Mouse (Mus musculus) midbrain, embryonic 15.5 days (tissue): ENCODE measurements around the gene Cct4. TPM values are rescaled to one million over a fixed set of nuclear protein-coding genes. Genes with fewer than 3 reads are reported as not detected.

Experiments
- ATAC-seq: fragments of 200-750 bp; cut with Nextera tagmentation; replicated peaks from 2 replicates; pipeline ENCODE4 v1.8.0; 2017; ENCODE audit warnings: moderate TSS enrichment
- H3K27ac ChIP-seq: fragments of 300-500 bp; sonication (generic); 2 replicates; pipeline ENCODE4 v1.5.1; 2015; ENCODE audit warnings: mild to moderate bottlenecking, inconsistent platforms
- H3K27me3 ChIP-seq: fragments of 300-500 bp; sonication (generic); replicated peaks from 2 replicates; pipeline ENCODE4 v1.6.1; 2015; ENCODE audit warnings: inconsistent platforms
- H3K36me3 ChIP-seq: fragments of 300-500 bp; sonication (generic); replicated peaks from 2 replicates; pipeline ENCODE4 v1.6.1; 2015; ENCODE audit warnings: inconsistent platforms
- H3K4me1 ChIP-seq: fragments of 300-500 bp; sonication (generic); 2 replicates; pipeline ENCODE4 v1.6.1; 2015; ENCODE audit warnings: inconsistent platforms
- H3K4me2 ChIP-seq: fragments of 300-500 bp; sonication (generic); 2 replicates; pipeline ENCODE4 v1.6.1; 2015; ENCODE audit warnings: inconsistent platforms, mild to moderate bottlenecking, moderate library complexity
- H3K4me3 ChIP-seq: fragments of 300-500 bp; sonication (generic); 2 replicates; pipeline ENCODE4 v1.5.1; 2015; ENCODE audit warnings: mild to moderate bottlenecking, inconsistent platforms
- H3K9ac ChIP-seq: fragments of 300-500 bp; sonication (generic); 2 replicates; pipeline ENCODE4 v1.6.1; 2015; ENCODE audit warnings: mild to moderate bottlenecking, inconsistent platforms
- H3K9me3 ChIP-seq: fragments of 300-500 bp; sonication (generic); 2 replicates; pipeline ENCODE4 v1.6.1; 2016; ENCODE audit warnings: inconsistent platforms
- WGBS: fragments of 180-500 bp; shearing (Covaris S2); methylation state at CpG from one replicate; pipeline ENCODE4 v1.1.7; 2015; ENCODE audit warnings: mixed read lengths; 5-methylcytosine and 5-hydroxymethylcytosine counted together
- polyA plus RNA-seq: library from polyadenylated mRNA; unstranded; fragments of >200 nt; fragmentation: Nextera tagmentation; extraction: Ambion mirVana; gene quantifications from 2 replicates; pipeline ENCODE4 v1.2.1, GENCODE M21; 2015

Gene Cct4
- 269 and 275 TPM in 2 replicates for polyA plus RNA-seq

GRCm38 (mm10) chr11:22990393-22991126 is at the start of gene Cct4:
TSS of gene Cct4 (plus strand) at chr11:22990519.
- H3K4me2 ChIP-seq, result peak within 1 kb of the TSS; percentile 94
- ATAC-seq, result peak; percentile 99

GRCm38 (mm10) chr11:22949101-22949500 is 41.2 kb upstream of the Cct4 start:
- H3K36me3 ChIP-seq, result no peaks in the 10 kb centered on the region
- WGBS, result 91% methylated on average over 1 of the region's 1 CpGs
- no peak overlapping the region for H3K4me3 ChIP-seq
- H3K27ac ChIP-seq, result no peak overlapping the region
- no peaks in the 10 kb centered on the region for H3K4me1 ChIP-seq
- no peak overlapping the region for H3K9ac ChIP-seq
- H3K9me3 ChIP-seq, result no peaks in the 10 kb centered on the region
- H3K27me3 ChIP-seq, result no peaks in the 10 kb centered on the region
- no peak overlapping the region for H3K4me2 ChIP-seq
- no peak for ATAC-seq

More at GRCm38 (mm10) chr11:22990393-22991126, at the start of gene Cct4:
- Histone ChIP-seq H3K9ac (peak within 1 kb of the TSS; percentile 76), H3K4me1 (peaks cover 14% of the 10 kb centered on the region), H3K9me3 (no peaks in the 10 kb centered on the region), H3K4me3 (peak within 1 kb of the TSS; percentile 81), H3K36me3 (peaks cover 18% of the 10 kb centered on the region; the same call in 1 of the 2 replicates), H3K27ac (peak within 1 kb of the TSS; percentile 82), H3K27me3 (no peaks in the 10 kb centered on the region)
- under 1% methylated on average over 66 of the region's 66 CpGs for WGBS

- no peaks in the 10 kb centered on the region for H3K4me1 ChIP-seq
- H3K27me3 ChIP-seq, result no peaks in the 10 kb centered on the region
- WGBS, result 92% methylated on average over 6 of the region's 6 CpGs
- H3K4me2 ChIP-seq, result no peak overlapping the region
- H3K4me3 ChIP-seq, result no peak overlapping the region
- no peak overlapping the region for H3K27ac ChIP-seq
- no peaks in the 10 kb centered on the region for H3K9me3 ChIP-seq
- H3K9ac ChIP-seq, result no peak overlapping the region
- no peak for ATAC-seq
- no peaks in the 10 kb centered on the region for H3K36me3 ChIP-seq
Observed at GRCm38 (mm10) chr11:22950131-22950530, 40.2 kb upstream of the Cct4 start.

- no peak overlapping the region for H3K4me3 ChIP-seq
- no peak overlapping the region for H3K4me2 ChIP-seq
- no peaks in the 10 kb centered on the region for H3K4me1 ChIP-seq
- ATAC-seq, result no peak
- H3K9ac ChIP-seq, result no peak overlapping the region
- no peak overlapping the region for H3K27ac ChIP-seq
- 92% methylated on average over 7 of the region's 7 CpGs for WGBS
- no peaks in the 10 kb centered on the region for H3K9me3 ChIP-seq
- no peaks in the 10 kb centered on the region for H3K36me3 ChIP-seq
- H3K27me3 ChIP-seq, result no peaks in the 10 kb centered on the region
Observed at GRCm38 (mm10) chr11:22952668-22953067, 37.7 kb upstream of the Cct4 start.

- no peaks in the 10 kb centered on the region for H3K9me3 ChIP-seq
- H3K27me3 ChIP-seq, result no peaks in the 10 kb centered on the region
- no peak overlapping the region for H3K4me2 ChIP-seq
- no peak for ATAC-seq
- H3K27ac ChIP-seq, result no peak overlapping the region
- H3K4me1 ChIP-seq, result no peaks in the 10 kb centered on the region
- no peak overlapping the region for H3K4me3 ChIP-seq
- 91% methylated on average over 6 of the region's 6 CpGs for WGBS
- H3K36me3 ChIP-seq, result no peaks in the 10 kb centered on the region
- no peak overlapping the region for H3K9ac ChIP-seq
Observed at GRCm38 (mm10) chr11:22956346-22956745, 34.0 kb upstream of the Cct4 start.

- 0 out of 2 replicates have a peak, but pooled peaks have one; percentile 33 for ATAC-seq
- Histone ChIP-seq H3K4me2 (no peak overlapping the region), H3K9ac (no peak overlapping the region), H3K4me3 (no peak overlapping the region), H3K27ac (no peak overlapping the region), H3K36me3 (no peaks in the 10 kb centered on the region), H3K27me3 (no peaks in the 10 kb centered on the region), H3K9me3 (no peaks in the 10 kb centered on the region), H3K4me1 (no peaks in the 10 kb centered on the region)
- 76% methylated on average over 4 of the region's 4 CpGs for WGBS
Observed at GRCm38 (mm10) chr11:22956830-22957229, 33.5 kb upstream of the Cct4 start.

- WGBS, result 92% methylated on average over 4 of the region's 4 CpGs
- no peaks in the 10 kb centered on the region for H3K9me3 ChIP-seq
- H3K27ac ChIP-seq, result no peak overlapping the region
- no peaks in the 10 kb centered on the region for H3K4me1 ChIP-seq
- H3K4me3 ChIP-seq, result no peak overlapping the region
- no peak for ATAC-seq
- no peak overlapping the region for H3K9ac ChIP-seq
- no peaks in the 10 kb centered on the region for H3K36me3 ChIP-seq
- no peaks in the 10 kb centered on the region for H3K27me3 ChIP-seq
- no peak overlapping the region for H3K4me2 ChIP-seq
Observed at GRCm38 (mm10) chr11:22957791-22958374, 32.4 kb upstream of the Cct4 start.

- Histone ChIP-seq H3K27me3 (no peaks in the 10 kb centered on the region), H3K4me1 (no peaks in the 10 kb centered on the region), H3K27ac (no peak overlapping the region), H3K9me3 (no peaks in the 10 kb centered on the region), H3K4me3 (no peak overlapping the region), H3K36me3 (no peaks in the 10 kb centered on the region), H3K4me2 (no peak overlapping the region), H3K9ac (no peak overlapping the region)
- ATAC-seq, result no peak
- 97% methylated on average over 1 of the region's 1 CpGs for WGBS
Observed at GRCm38 (mm10) chr11:22962101-22962500, 28.2 kb upstream of the Cct4 start.

- Histone ChIP-seq H3K9ac (no peak overlapping the region), H3K27ac (no peak overlapping the region), H3K9me3 (peaks cover 3% of the 10 kb centered on the region; the same call in 1 of the 2 replicates), H3K27me3 (no peaks in the 10 kb centered on the region), H3K4me3 (no peak overlapping the region), H3K4me1 (no peaks in the 10 kb centered on the region), H3K36me3 (no peaks in the 10 kb centered on the region), H3K4me2 (no peak overlapping the region)
- WGBS, result 82% methylated on average over 4 of the region's 4 CpGs
- ATAC-seq, result no peak
Observed at GRCm38 (mm10) chr11:22964401-22964800, 25.9 kb upstream of the Cct4 start.

- H3K4me1 ChIP-seq, result no peaks in the 10 kb centered on the region
- no peak overlapping the region for H3K4me2 ChIP-seq
- H3K9ac ChIP-seq, result no peak overlapping the region
- peaks cover 3% of the 10 kb centered on the region; the same call in 1 of the 2 replicates for H3K9me3 ChIP-seq
- ATAC-seq, result no peak
- H3K36me3 ChIP-seq, result no peaks in the 10 kb centered on the region
- H3K27me3 ChIP-seq, result no peaks in the 10 kb centered on the region
- H3K4me3 ChIP-seq, result no peak overlapping the region
- 84% methylated on average over 4 of the region's 4 CpGs for WGBS
- H3K27ac ChIP-seq, result no peak overlapping the region
Observed at GRCm38 (mm10) chr11:22965503-22965902, 24.8 kb upstream of the Cct4 start.

- H3K27me3 ChIP-seq, result no peaks in the 10 kb centered on the region
- no peaks in the 10 kb centered on the region; the same call in 1 of the 2 replicates for H3K36me3 ChIP-seq
- no peak overlapping the region for H3K27ac ChIP-seq
- no peak overlapping the region for H3K4me3 ChIP-seq
- ATAC-seq, result no peak
- 72% methylated on average over 6 of the region's 6 CpGs for WGBS
- no peak overlapping the region for H3K9ac ChIP-seq
- peaks cover 7% of the 10 kb centered on the region for H3K4me1 ChIP-seq
- peaks cover 3% of the 10 kb centered on the region for H3K9me3 ChIP-seq
- no peak overlapping the region for H3K4me2 ChIP-seq
Observed at GRCm38 (mm10) chr11:22969486-22969885, 20.8 kb upstream of the Cct4 start.

GRCm38 (mm10) chr11:22970546-22970945 is 19.8 kb upstream of the Cct4 start:
- Histone ChIP-seq H3K27me3 (no peaks in the 10 kb centered on the region), H3K9ac (no peak overlapping the region), H3K36me3 (no peaks in the 10 kb centered on the region; the same call in 1 of the 2 replicates), H3K4me2 (no peak overlapping the region), H3K4me1 (peaks cover 13% of the 10 kb centered on the region), H3K27ac (no peak overlapping the region), H3K4me3 (no peak overlapping the region), H3K9me3 (peaks cover 3% of the 10 kb centered on the region)
- no peak for ATAC-seq
- WGBS, result 98% methylated on average over 1 of the region's 1 CpGs
